Mouse (Mus musculus): ENCODE results near the gene Gm7792. TPM values are rescaled to one million over a fixed set of nuclear protein-coding genes. Genes with fewer than 3 reads are reported as not detected.
"Not testable (repeated sequence)": the region's sequence is repeated elsewhere in the genome, so short reads cannot be mapped to it uniquely, and the experiment has no call there.

The Gm7792 gene
- polyA plus RNA-seq (2017; shearing (Covaris generic)) = not detected

DNA sequence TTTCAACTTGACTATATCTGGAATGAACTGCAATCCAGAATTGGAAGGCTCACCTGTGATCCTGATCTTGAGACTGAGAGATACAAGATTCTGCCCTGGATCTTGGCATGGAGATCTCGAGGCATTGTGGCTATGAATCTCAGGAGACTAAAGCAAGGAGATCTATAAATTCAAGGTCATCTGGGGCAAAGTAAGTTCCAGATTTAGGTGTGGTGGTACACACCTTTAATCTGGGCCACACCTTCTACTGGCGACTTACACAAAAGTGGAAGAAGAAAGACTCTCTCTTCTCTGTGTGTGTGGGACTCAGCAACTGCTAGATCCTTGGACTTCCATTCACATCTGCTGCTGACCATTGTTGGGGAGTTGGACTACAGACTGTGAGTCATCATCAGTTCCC, at the start of gene Gm7792:
Gm7792 (plus strand) TSS at position 301 of the 400 bp plus-strand sequence.
- ATAC-seq = not testable (repeated sequence)

Other genes with a start within 250 kb of the Gm7792 start
- gene C87414, start 172.2 kb upstream of the Gm7792 start, polyA plus RNA-seq (2017; shearing (Covaris generic)) = not detected
- gene Gm16429, start 85.3 kb downstream of the Gm7792 start, polyA plus RNA-seq (2017; shearing (Covaris generic)) = not detected
- gene BC061212, start 226.8 kb downstream of the Gm7792 start, polyA plus RNA-seq (2017; shearing (Covaris generic)) = not detected
- gene Gm6351, start 232.6 kb downstream of the Gm7792 start, polyA plus RNA-seq (2017; shearing (Covaris generic)) = not detected

Data from inflammation-experienced regulatory T-cells, adult 6 months (primary cell).